Mouse (Mus musculus) testis, postnatal 10 days (tissue): Measurements from ENCODE around the gene Grhl1.

Source experiments
- DNase-seq: peaks from one replicate; pipeline ENCODE4 v3.0.0; 2021; ENCODE audit warnings: low spot score

The Grhl1 gene

DNA sequence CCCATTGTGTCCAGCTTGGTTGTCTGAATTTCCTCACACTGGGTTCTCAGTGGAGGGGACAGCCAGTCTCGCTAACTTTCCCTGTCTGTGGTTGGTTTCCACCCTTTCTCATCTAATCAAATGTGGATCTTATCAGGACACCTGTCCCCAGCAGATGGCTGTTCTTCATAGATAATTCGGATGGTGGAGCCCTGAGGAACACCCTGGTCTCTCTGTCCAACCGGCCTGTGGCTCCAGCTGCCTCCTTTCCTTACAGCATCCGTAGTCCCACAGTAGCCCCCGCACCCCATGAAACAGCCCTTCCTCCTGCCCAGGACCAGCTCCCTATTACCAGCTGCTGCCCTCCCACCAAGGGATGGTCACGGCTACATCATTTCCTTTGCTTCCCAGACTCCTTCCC is 73.8 kb downstream of the Grhl1 start:
- no peak for DNase-seq

- DNase-seq = no peak
Measured at GRCm38 (mm10) chr12:24648094-24648493, 76.0 kb downstream of the Grhl1 start.

DNA sequence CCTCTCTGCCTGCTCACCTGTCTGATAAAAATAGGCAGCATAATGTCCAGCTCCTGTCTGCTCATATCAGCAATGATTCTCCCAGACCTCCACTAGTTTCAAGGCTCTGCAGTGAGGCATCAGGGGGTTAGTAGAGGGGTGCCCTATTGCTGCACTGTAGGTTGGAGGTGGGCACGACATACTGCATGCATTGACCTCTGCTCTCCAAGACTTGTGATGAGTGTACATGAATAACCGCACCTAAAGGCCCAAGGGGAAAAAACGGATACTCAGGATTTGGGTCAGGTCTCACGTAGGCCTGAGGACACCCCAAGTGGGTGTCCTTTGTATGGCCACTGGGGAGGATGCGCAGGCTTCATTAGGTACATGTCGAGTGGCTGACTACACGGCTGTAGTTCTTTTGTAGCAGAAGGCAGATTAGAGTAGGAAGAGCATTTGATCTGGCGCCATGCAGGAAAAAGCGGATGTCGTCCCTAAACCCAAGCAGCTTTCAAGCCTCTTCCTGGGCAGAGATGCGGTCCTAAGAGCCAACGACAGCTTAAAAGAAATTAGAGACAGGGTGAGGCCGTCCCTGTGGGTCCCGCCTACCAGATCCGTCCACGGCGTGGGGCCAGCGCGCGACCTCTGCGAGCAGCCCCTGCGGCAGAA is 78.5 kb downstream of the Grhl1 start:
- no peak for DNase-seq

DNA sequence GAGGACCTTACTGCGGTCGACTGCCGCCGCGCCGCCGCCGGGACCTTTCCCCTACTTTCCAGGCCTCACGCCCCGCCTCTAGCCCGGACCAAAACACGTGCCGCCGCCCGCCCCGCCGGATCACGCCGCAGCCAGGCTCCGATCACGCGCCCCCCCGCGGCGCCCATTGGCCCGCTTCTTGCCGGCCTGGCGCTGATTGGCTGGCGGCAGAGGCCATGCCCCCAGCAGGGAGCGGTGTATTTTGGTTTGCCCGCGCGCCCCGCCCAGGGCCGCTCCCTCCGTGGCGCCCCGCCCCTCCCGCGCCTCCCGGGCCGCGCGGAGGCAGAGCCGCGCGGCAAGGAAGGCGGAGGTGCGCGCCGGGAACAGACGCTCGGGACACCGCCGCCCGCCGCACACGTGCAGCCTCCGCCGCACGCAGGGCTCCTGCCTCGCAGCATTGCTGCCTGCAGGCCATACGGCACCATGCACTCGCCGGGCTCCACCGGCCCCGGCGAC is 79.0 kb downstream of the Grhl1 start, which contains the start of gene Klf11:
Gene Klf11, plus strand, starts transcription at position 212 of the 495 bp plus-strand sequence.
- peak; percentile 99 for DNase-seq

- DNase-seq = peak; percentile 99
Measured at GRCm38 (mm10) chr12:24651642-24652342, 79.7 kb downstream of the Grhl1 start.

DNA sequence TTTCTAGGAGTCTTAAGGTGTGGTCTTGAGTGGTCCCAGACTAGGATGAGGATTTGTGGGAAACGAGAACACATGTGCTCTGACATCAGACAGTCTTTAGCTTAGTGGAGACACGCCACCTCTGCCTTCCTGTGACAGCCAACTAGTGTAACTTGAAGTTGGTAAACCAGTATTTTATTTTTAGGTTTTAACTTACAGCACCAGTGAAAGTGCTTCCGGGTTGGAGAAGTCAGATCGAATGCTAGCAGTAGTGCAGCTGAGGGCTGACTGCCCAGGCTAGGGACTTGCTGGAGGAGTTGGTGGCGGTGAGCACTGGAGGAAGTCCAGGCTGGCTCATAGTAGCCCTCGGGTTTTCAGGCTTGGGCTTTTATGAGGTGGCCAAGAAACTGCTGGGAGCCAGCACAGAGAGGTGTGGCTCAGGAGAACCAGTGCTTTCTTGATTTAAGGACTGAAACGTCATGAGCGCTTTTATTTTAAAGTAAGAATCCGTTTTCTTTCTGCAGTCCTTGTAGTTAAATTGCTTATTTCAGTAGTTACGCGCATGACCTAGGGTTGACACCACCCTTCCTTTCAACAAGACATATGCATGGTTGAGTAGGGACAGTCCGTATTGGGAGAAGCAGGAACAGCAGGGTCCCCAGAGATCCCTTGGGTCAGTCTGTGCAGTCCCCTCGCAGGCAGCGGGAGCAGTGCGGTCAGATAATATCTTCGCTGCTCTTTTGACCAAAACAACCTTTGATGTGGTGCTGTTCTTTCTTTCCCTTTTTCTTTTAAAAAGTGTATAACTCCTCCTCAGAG is 82.2 kb downstream of the Grhl1 start:
- no peak for DNase-seq

GRCm38 (mm10) chr12:24656436-24656835 is 84.4 kb downstream of the Grhl1 start:
- DNase-seq = no peak

DNA sequence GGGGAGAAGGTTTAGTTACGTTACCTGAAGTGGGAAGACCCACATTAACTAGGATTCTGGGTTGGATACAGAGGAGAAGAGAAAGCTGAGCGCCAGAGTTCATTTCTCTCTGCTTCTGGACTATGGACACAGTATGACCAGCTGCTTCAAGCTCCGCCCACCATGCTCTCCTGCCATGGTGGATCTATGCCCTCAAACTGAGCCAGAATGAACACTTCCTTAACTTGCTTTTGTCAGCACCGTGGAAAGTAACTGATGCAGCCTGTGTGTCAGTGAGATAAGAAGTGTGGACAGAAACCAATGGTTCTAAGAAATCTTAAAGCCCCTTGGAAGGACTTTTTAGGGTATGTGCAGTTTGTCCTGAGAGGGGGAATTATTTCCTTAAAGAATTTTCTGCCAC is 86.9 kb downstream of the Grhl1 start:
- no peak for DNase-seq

DNA sequence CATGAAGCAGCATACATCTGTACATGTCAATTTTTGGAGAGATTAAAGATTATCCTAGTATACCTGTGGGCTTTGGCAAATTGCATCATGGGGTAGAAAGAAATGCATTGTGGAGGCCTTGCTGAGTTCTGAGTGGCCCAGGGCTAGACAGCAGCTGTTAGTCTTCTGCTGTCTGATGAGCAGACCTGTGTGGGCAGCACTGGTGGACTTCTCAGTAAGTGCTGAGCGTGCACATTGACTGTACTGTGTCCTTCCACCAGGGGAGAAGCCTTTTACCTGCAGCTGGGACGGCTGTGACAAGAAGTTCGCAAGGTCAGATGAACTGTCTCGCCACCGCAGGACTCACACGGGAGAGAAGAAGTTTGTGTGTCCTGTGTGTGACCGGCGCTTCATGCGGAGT is 87.8 kb downstream of the Grhl1 start:
- no peak for DNase-seq

DNA sequence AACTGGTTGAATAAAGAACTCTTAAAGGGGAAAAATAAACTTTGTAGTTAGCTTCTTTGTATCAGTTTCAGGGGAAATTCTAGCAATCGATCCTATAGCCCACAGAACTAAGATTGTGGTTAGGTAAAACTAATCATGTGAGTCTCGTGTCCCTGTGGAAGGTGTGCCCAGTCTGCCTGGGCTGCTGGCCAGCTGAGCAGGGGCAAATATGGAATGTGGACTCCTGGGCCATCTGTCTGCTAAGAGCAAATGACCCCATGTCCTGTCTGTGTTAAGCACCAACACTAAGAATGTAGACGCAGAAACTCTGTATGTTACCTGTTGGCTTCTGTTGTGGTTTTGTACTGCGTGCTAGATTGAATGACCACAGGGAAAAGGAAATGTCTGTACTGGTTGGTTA is 89.0 kb downstream of the Grhl1 start:
- no peak for DNase-seq

GRCm38 (mm10) chr12:24662131-24662530 is 90.0 kb downstream of the Grhl1 start:
- no peak for DNase-seq
